Mouse (Mus musculus) adrenal gland, adult 10 weeks (tissue): ENCODE results near the gene Mfap5. TPM values are rescaled to one million over a fixed set of nuclear protein-coding genes. Genes with fewer than 3 reads are reported as not detected.

Experiments
- polyA plus RNA-seq: library from polyadenylated mRNA; stranded (reverse); fragments of 350-450 nt; fragmentation: Illumina TruSeq; extraction: RNeasy Lipid Tissue Mini Kit (QIAGEN cat#74804); gene quantifications from one replicate; pipeline ENCODE4 v1.2.3, GENCODE M21; 2014; ENCODE audit warnings: low read depth, low replicate concordance

Gene Mfap5
- polyA plus RNA-seq, result 18.7 TPM

DNA sequence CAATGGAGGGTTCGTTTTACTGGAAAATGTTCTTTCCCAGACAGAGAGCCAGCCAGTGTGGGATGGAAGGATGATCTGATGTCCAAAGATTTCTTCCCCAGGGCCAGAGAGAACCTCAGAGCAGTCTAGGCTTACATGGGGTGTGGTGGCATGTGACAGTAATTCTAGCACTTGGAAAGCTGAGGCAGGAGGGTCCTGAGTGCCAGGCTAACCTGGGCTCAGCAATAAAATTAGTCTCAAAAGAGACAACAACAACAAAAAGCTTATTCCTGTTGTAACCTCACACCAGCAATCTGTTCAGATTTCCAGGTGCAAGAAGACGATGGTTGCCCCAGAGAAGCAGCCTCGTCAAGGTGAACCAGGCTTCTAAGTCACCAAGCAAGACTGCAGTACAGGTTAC is at the start of gene Mfap5:
Mfap5 (plus strand) TSS at position 301 of the 400 bp plus-strand sequence.

DNA sequence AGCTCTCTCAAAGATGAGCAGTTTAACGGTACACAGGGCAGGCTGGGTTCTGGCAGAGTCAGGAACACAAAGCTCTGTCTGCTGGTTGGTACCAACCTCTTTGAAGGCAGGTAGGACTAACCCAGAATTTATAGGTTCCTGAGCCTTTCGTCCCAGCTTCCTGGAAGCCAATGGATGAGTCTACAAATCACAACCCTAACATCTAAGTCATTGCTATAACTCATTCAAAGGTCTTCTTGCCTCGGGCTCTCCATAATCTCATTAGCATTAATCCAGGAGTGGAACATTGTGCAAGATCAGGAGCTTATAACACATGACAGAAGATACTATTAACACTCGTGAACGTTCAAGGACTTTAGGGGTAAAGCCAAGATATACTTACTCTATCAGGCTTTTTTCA is 7.0 kb upstream of the Mfap5 start, which contains the start of gene Rimklb:
Rimklb (minus strand) TSS at position 101 of the 400 bp plus-strand sequence.

DNA sequence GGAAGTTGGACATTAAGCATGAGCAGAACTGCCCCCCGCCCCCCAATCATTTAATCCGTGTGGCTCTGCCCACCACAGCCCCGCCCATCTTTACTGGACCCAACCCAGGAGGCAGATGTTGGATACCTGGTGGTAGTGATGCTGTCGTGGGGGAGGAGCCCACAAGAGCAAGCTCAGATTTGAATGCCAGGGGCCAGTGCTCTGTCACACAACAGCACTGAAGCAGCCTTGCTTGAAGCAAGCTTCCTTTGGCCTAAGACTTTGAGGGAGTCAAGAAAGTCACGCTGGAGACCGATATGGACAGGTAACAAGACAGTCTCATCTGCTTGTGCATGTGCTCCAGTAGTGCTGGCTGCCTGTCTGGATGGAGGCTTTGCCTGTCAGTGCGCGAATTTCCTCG is 48.0 kb downstream of the Mfap5 start, which contains the start of gene Aicda:
Aicda (plus strand) TSS at position 196 of the 400 bp plus-strand sequence.

Other genes starting within 250 kb of the Mfap5 start
- gene Klrg1, start 223.0 kb upstream of the Mfap5 start, polyA plus RNA-seq, result not detected
- gene M6pr, start 197.1 kb upstream of the Mfap5 start, polyA plus RNA-seq, result 293 TPM
- gene Phc1, start 165.3 kb upstream of the Mfap5 start, polyA plus RNA-seq, result 3.0 TPM
- 0.23 TPM for gene Rimklb, start 7.1 kb upstream of the Mfap5 start, polyA plus RNA-seq
- gene Aicda, start 48.0 kb downstream of the Mfap5 start, polyA plus RNA-seq, result not detected
- 9.3 TPM for gene Apobec1, start 96.6 kb downstream of the Mfap5 start, polyA plus RNA-seq
- gene Gdf3, start 104.2 kb downstream of the Mfap5 start, polyA plus RNA-seq, result 0.35 TPM
- gene Dppa3, start 120.6 kb downstream of the Mfap5 start, polyA plus RNA-seq, result not detected
- not detected for gene Nanog, start 201.6 kb downstream of the Mfap5 start, polyA plus RNA-seq